Comparison of ENCODE assay signal across 31 mouse cellular contexts in genomic region chr7:76629528-76629927, GRCm38 (mm10).
DNase-seq lines count a peak whose midpoint lies in the region; ATAC-seq and TF ChIP-seq lines count a peak whose summit lies in the region.
"Had no signal": no experiment of that assay in that cellular context is flagged by ENCODE, and none has a peak within 500 bp of the region (broad histone marks: within the 10 kb centered on the region; RNA-seq: fewer than 3 reads in every experiment).

No protein-coding gene starts in this region.

- no peaks in the 10 kb centered on the region for H3K9me3 ChIP-seq in kidney, embryonic 14.5 days (ENCODE audit: control insufficient read depth, low read length)
- no peaks in the 10 kb centered on the region for H3K9me3 ChIP-seq in kidney, postnatal 0 days (replicated peaks; ENCODE audit: low read length)
- no peaks in the 10 kb centered on the region for H3K9me3 ChIP-seq in liver, embryonic 11.5 days (ENCODE audit: control insufficient read depth, low read length)
- H3K9me3 ChIP-seq: heart, embryonic 13.5 days; hindbrain, embryonic 10.5 days; hindbrain, embryonic 15.5 days; limb, embryonic 12.5 days; lung, embryonic 15.5 days; neural tube, embryonic 12.5 days had no signal

- no peak; the same call in 1 of the 2 replicates for ATAC-seq in kidney, embryonic 14.5 days (ENCODE audit: low FRiP score, low TSS enrichment)
- peak; percentile 33; the same call in 1 of the 2 replicates for ATAC-seq in kidney, postnatal 0 days (replicated peaks; ENCODE audit: low FRiP score, low read depth)
- ATAC-seq in liver, embryonic 11.5 days (replicated peaks; ENCODE audit: low FRiP score) = no peak
- ATAC-seq: forebrain, embryonic 14.5 days; inflammation-experienced regulatory T-cells, adult 6 months; midbrain, embryonic 16.5 days had no signal

- H3K27ac ChIP-seq in kidney, embryonic 14.5 days (ENCODE audit: low read depth, low read length) = no peak overlapping the region
- H3K27ac ChIP-seq in kidney, adult 2 months (ENCODE audit: insufficient read depth, low read depth, low read length) = no peak overlapping the region
- no peak overlapping the region for H3K27ac ChIP-seq in kidney, postnatal 0 days
- no peak overlapping the region for H3K27ac ChIP-seq in liver, embryonic 11.5 days (ENCODE audit: low read depth, low read length)
- H3K27ac ChIP-seq: gastrocnemius, adult 2 months; heart, adult 2 months; heart, embryonic 13.5 days; hindbrain, embryonic 10.5 days; hindbrain, embryonic 15.5 days; limb, embryonic 12.5 days; lung, embryonic 15.5 days; neural tube, embryonic 12.5 days; stomach, postnatal 0 days had no signal

- no peak for TF ChIP-seq CTCF in kidney, adult 2 months (conservative IDR thresholded peaks at IDR 0.05; ENCODE audit: insufficient read depth, insufficient read length, low read depth, low read length)
- no peak for TF ChIP-seq CTCF in kidney, postnatal 0 days (IDR thresholded peaks at IDR 0.05; ENCODE audit: low read depth)

- DNase-seq in kidney, adult 11 months = peak; percentile 43
- peak; percentile 60 for DNase-seq in kidney, adult 2 months
- DNase-seq in kidney, postnatal 0 days (ENCODE audit: low spot score) = peak; percentile 71
- DNase-seq in neural tube, embryonic 10.5 days (ENCODE audit: extremely low spot score, low spot score) = no peak
- no peak for DNase-seq in left cerebral cortex, postnatal 10 days (ENCODE audit: extremely low spot score in 1 of 2, low spot score in 2 of 2)
- no peak for DNase-seq in liver, embryonic 11.5 days (ENCODE audit: low spot score)
- no peak for DNase-seq in frontal cortex, postnatal 36 days (ENCODE audit: low spot score in 2 of 2)
- DNase-seq: adrenal gland, postnatal 14 days; cerebellum, adult 11 months; cerebellum, adult 9-11 months; gastrocnemius, adult 2 months; gastrocnemius, postnatal 36 days; heart, adult 2 months; heart, postnatal 10 days; layer of hippocampus, postnatal 36 days; right cerebral cortex, adult 18-20 months; spleen, adult 18-20 months; thymus, adult 18-20 months; thymus, postnatal 25 days had no signal

- no peak overlapping the region for H3K4me2 ChIP-seq in kidney, embryonic 14.5 days (replicated peaks; ENCODE audit: low read depth, low read length)
- H3K4me2 ChIP-seq in kidney, postnatal 0 days (ENCODE audit: low read length) = no peak overlapping the region
- H3K4me2 ChIP-seq in liver, embryonic 11.5 days = no peak overlapping the region
- H3K4me2 ChIP-seq: heart, embryonic 13.5 days; hindbrain, embryonic 15.5 days; limb, embryonic 12.5 days; lung, embryonic 15.5 days; midbrain, embryonic 11.5 days; neural tube, embryonic 12.5 days had no signal

- no peaks in the 10 kb centered on the region for H3K36me3 ChIP-seq in kidney, embryonic 14.5 days (ENCODE audit: control insufficient read depth, insufficient read depth, low read length)
- H3K36me3 ChIP-seq in kidney, adult 2 months (ENCODE audit: control insufficient read depth, insufficient read depth, low read length) = no peaks in the 10 kb centered on the region
- H3K36me3 ChIP-seq in kidney, postnatal 0 days (ENCODE audit: insufficient read depth, low read length) = no peaks in the 10 kb centered on the region
- H3K36me3 ChIP-seq in liver, embryonic 11.5 days (ENCODE audit: control insufficient read depth, insufficient read depth, low read length) = no peaks in the 10 kb centered on the region
- H3K36me3 ChIP-seq: heart, embryonic 13.5 days; hindbrain, embryonic 10.5 days; hindbrain, embryonic 15.5 days; limb, embryonic 12.5 days; lung, embryonic 15.5 days; neural tube, embryonic 12.5 days had no signal

- intact Hi-C loops in left cerebral cortex, postnatal 10 days (cut with DNase I) = no loop called here

- no peaks in the 10 kb centered on the region for H3K4me1 ChIP-seq in kidney, embryonic 14.5 days (ENCODE audit: control insufficient read depth, insufficient read depth, low read length)
- H3K4me1 ChIP-seq in kidney, adult 2 months (ENCODE audit: control insufficient read depth, insufficient read depth, low read length) = no peaks in the 10 kb centered on the region
- no peaks in the 10 kb centered on the region for H3K4me1 ChIP-seq in kidney, postnatal 0 days (replicated peaks; ENCODE audit: insufficient read depth, low read length)
- H3K4me1 ChIP-seq in liver, embryonic 11.5 days (replicated peaks; ENCODE audit: control insufficient read depth, insufficient read depth, low read length) = no peaks in the 10 kb centered on the region
- H3K4me1 ChIP-seq: heart, embryonic 13.5 days; hindbrain, embryonic 15.5 days; limb, embryonic 12.5 days; lung, embryonic 15.5 days; neural tube, embryonic 12.5 days had no signal

- no peaks in the 10 kb centered on the region for H3K27me3 ChIP-seq in kidney, embryonic 14.5 days (ENCODE audit: control insufficient read depth, insufficient read depth, low read length)
- no peaks in the 10 kb centered on the region for H3K27me3 ChIP-seq in kidney, adult 2 months (replicated peaks; ENCODE audit: control insufficient read depth, insufficient read depth, low read length)
- no peaks in the 10 kb centered on the region for H3K27me3 ChIP-seq in kidney, postnatal 0 days (ENCODE audit: insufficient read depth, low read length)
- no peaks in the 10 kb centered on the region for H3K27me3 ChIP-seq in liver, embryonic 11.5 days (replicated peaks; ENCODE audit: control insufficient read depth, insufficient read depth, low read length)
- H3K27me3 ChIP-seq: heart, embryonic 13.5 days; hindbrain, embryonic 15.5 days; limb, embryonic 12.5 days; lung, embryonic 15.5 days; neural tube, embryonic 12.5 days had no signal

- H3K9ac ChIP-seq in kidney, embryonic 14.5 days (ENCODE audit: low read depth, low read length) = no peak overlapping the region
- no peak overlapping the region for H3K9ac ChIP-seq in kidney, postnatal 0 days (ENCODE audit: low read depth, low read length)
- H3K9ac ChIP-seq in liver, embryonic 11.5 days (ENCODE audit: low read depth, low read length) = no peak overlapping the region
- H3K9ac ChIP-seq: heart, embryonic 13.5 days; hindbrain, embryonic 15.5 days; limb, embryonic 12.5 days; lung, embryonic 15.5 days; neural tube, embryonic 12.5 days had no signal

- no peak overlapping the region for H3K4me3 ChIP-seq in kidney, embryonic 14.5 days (ENCODE audit: low read length)
- no peak overlapping the region for H3K4me3 ChIP-seq in kidney, adult 2 months (ENCODE audit: insufficient read depth, low read depth, low read length)
- H3K4me3 ChIP-seq in kidney, postnatal 0 days (replicated peaks; ENCODE audit: low read depth, low read length) = no peak overlapping the region
- H3K4me3 ChIP-seq in liver, embryonic 11.5 days (ENCODE audit: low read depth, low read length) = no peak overlapping the region
- H3K4me3 ChIP-seq: gastrocnemius, adult 2 months; heart, adult 2 months; heart, embryonic 13.5 days; hindbrain, embryonic 10.5 days; hindbrain, embryonic 15.5 days; limb, embryonic 12.5 days; lung, embryonic 15.5 days; neural tube, embryonic 12.5 days had no signal

- no peak for TF ChIP-seq POLR2A in kidney, adult 2 months (IDR thresholded peaks at IDR 0.05; ENCODE audit: low read depth, low read length)

Comparison
In these comparisons a context has a peak if more than half of its experiments do, and no peak if none do; other contexts are left out.
1. DNase-seq: peak in kidney, adult 11 months (single experiment), kidney, adult 2 months (single experiment) and kidney, postnatal 0 days (single experiment); none in neural tube, embryonic 10.5 days (single experiment), left cerebral cortex, postnatal 10 days (0 of 2), liver, embryonic 11.5 days (single experiment) and frontal cortex, postnatal 36 days (0 of 2).